Mouse (Mus musculus) megakaryocyte, embryonic 14.5 days (primary cell): ENCODE measurements around the gene Drc7. TPM values are rescaled to one million over a fixed set of nuclear protein-coding genes. Genes with fewer than 3 reads are reported as not detected.

ENCODE experiments used
- H3K27me3 ChIP-seq: replicated peaks from 2 replicates; pipeline ENCODE3; 2012; ENCODE audit warnings: inconsistent platforms
- H3K36me3 ChIP-seq: replicated peaks from 2 replicates; pipeline ENCODE3; 2012; ENCODE audit warnings: low read length, inconsistent platforms, mixed read lengths
- H3K4me1 ChIP-seq: 2 replicates; pipeline ENCODE4 v1.6.1; 2012; ENCODE audit warnings: inconsistent platforms
- H3K4me3 ChIP-seq: replicated peaks from 2 replicates; pipeline ENCODE3; 2012; ENCODE audit warnings: moderate library complexity, mild to moderate bottlenecking, inconsistent platforms
- H3K9me3 ChIP-seq: 2 replicates; pipeline ENCODE4 v1.6.1; 2012; ENCODE audit warnings: inconsistent platforms
- FLI1 ChIP-seq: IDR thresholded peaks from 2 replicates; pipeline ENCODE4 v1.6.1; 2012; ENCODE audit warnings: low read length, inconsistent platforms, mixed read lengths
- GATA1 ChIP-seq: IDR thresholded peaks from 3 replicates; pipeline ENCODE4 v1.6.1; 2012; ENCODE audit warnings: mixed read lengths, low read length, inconsistent platforms, borderline replicate concordance
- polyA plus RNA-seq: library from polyadenylated mRNA; stranded (reverse); fragments of >175 nt; gene quantifications from 2 replicates; pipeline ENCODE4 v1.2.3, GENCODE M21; 2012; ENCODE audit warnings: low replicate concordance; ENCODE audit not compliant: insufficient read depth

Drc7 gene
- polyA plus RNA-seq: 0.51 TPM in 1 of 2 replicates, not detected in the other

DNA sequence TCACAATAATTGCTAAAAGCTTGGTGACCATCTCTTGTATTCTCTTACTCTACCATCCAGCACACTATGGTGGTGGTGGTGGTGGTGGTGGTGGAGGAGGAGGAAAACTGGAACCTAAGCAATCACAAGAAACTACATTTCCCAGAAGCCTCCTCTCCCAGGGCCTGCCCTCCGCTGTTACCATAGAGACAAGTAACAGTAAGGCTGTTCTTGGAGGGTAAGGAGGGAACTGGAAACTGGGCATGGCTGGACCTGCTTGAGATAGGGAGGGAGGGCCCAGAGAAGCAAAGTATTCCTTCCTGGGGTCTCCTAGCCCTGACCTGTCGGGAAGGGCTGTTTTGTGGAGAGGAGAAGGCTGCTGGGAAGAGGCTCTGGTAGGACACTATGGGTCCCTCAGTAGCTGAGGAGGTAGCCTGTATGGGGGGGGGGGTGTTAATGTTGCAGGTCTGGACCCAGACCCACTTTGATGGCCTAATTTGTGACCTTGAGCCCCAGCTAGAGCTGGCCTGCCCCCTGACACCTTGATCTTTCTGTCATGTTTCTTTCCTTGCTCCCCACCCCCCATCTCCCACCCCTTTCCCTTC lies at the start of gene Drc7:
Gene Drc7, plus strand, starts transcription at position 177 of the 584 bp plus-strand sequence.
- no peak within 1 kb of the TSS for H3K4me3 ChIP-seq
- peaks cover 39% of the 10 kb centered on the region for H3K36me3 ChIP-seq
- H3K9me3 ChIP-seq: no peaks in the 10 kb centered on the region
- peaks cover 94% of the 10 kb centered on the region for H3K4me1 ChIP-seq
- TF ChIP-seq FLI1 (no peak), GATA1 (no peak)
- no peaks in the 10 kb centered on the region for H3K27me3 ChIP-seq

DNA sequence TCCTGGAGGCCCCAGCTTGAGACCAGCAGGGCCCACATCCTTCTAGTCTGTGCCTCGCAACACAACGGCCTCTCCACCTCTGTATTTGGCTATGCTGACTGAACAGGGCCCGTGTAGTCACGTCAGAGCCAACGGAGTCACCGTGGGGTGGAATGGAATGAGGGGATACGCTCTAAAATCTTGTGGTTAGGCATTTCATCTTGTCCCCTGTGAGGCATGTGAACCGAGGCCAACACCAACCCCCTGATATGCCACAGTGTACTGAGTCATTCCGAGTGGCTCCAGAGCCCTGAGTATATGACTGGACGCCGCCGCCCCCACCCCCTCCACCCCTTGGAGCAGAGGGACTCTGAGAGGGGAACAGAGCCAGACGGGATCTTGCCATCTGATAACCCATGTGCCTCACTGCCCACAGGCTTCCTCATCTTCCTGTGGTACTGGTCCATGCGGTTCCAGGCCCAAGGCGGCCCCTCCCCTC lies 42.4 kb upstream of the Drc7 start:
- no peak for TF ChIP-seq FLI1
- peak; percentile 90; the same call in 2 of the 3 replicates for TF ChIP-seq GATA1
- H3K36me3 ChIP-seq: peaks cover 99% of the 10 kb centered on the region
- H3K4me1 ChIP-seq: peaks cover 100% of the 10 kb centered on the region
- no peaks in the 10 kb centered on the region for H3K9me3 ChIP-seq
- peak overlapping the region; percentile 75 for H3K4me3 ChIP-seq
- no peaks in the 10 kb centered on the region for H3K27me3 ChIP-seq

DNA sequence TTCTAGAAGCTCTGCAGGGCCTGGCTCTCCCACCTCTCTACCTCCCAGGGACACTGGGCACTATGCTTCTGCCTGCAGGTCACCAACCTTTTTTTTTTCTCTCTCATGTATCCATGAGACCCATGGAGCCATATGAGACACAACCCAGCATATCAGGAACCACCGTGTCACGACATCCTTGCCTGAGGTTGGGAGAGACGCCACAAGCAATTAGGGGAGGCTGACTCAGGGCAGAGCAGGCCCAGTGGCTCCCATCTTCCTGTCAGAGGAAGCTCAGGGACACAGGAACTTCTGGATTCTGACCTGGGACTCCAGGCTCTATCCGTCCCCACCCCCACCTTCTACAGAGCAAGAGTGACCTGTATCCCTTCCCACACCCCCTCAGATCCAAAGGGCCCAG lies 39.0 kb upstream of the Drc7 start:
- no peak for TF ChIP-seq FLI1
- no peak for TF ChIP-seq GATA1
- H3K36me3 ChIP-seq: peaks cover 86% of the 10 kb centered on the region

DNA sequence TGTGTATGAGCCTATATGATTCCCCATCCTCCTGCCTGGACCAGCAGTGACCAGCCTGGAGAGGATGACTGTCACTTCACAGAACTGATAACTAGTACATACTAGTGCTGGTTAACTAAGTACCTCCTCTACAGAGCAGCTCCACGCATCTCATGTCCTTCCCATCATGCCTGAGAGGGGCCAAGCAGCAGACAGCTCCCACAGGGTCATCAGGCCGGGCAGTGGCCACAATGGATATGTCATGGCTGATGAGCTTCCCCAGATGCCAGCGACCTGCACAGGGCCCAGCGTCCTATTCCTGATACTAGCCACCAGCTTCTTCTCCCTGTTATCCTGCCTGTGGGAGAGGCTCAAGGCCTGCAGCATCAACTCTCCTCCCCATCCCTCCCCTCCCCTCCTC lies 38.2 kb upstream of the Drc7 start:
- peak overlapping the region; percentile 66 for H3K4me3 ChIP-seq
- H3K4me1 ChIP-seq: peaks cover 99% of the 10 kb centered on the region
- no peak for TF ChIP-seq GATA1
- TF ChIP-seq FLI1: no peak
- H3K9me3 ChIP-seq: no peaks in the 10 kb centered on the region
- H3K36me3 ChIP-seq: peaks cover 86% of the 10 kb centered on the region
- H3K27me3 ChIP-seq: no peaks in the 10 kb centered on the region

More for the DNA sequence above, 39.0 kb upstream of the Drc7 start:
- peaks cover 99% of the 10 kb centered on the region for H3K4me1 ChIP-seq
- no peaks in the 10 kb centered on the region for H3K27me3 ChIP-seq
- no peak overlapping the region for H3K4me3 ChIP-seq
- H3K9me3 ChIP-seq: no peaks in the 10 kb centered on the region

DNA sequence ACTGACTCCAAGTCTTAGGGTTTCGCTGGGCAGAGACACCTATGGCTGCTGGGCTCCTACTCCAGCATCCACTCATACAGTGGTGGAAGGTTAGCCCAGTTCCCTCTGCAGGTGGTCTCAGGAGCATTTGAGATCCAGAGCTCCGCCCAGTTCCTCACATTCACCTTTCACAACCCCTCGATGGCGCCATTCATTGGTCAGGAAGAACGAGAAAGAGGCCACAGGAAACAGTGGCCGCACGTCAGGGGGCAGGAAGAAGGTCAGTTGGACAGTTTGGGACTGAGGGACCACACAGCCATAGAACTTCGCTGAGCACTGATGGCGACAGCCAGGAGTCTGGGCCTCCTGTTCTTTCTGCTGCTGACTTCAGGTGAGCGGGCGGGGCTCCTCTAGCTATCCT lies 37.5 kb upstream of the Drc7 start, which contains the start of gene Adgrg3:
Gene Adgrg3, plus strand, starts transcription at position 242 of the 400 bp plus-strand sequence.
- H3K36me3 ChIP-seq: peaks cover 86% of the 10 kb centered on the region
- H3K9me3 ChIP-seq: no peaks in the 10 kb centered on the region
- H3K4me3 ChIP-seq: peak within 1 kb of the TSS; percentile 82
- peaks cover 99% of the 10 kb centered on the region for H3K4me1 ChIP-seq
- no peaks in the 10 kb centered on the region for H3K27me3 ChIP-seq
- TF ChIP-seq FLI1 (no peak), GATA1 (no peak)

DNA sequence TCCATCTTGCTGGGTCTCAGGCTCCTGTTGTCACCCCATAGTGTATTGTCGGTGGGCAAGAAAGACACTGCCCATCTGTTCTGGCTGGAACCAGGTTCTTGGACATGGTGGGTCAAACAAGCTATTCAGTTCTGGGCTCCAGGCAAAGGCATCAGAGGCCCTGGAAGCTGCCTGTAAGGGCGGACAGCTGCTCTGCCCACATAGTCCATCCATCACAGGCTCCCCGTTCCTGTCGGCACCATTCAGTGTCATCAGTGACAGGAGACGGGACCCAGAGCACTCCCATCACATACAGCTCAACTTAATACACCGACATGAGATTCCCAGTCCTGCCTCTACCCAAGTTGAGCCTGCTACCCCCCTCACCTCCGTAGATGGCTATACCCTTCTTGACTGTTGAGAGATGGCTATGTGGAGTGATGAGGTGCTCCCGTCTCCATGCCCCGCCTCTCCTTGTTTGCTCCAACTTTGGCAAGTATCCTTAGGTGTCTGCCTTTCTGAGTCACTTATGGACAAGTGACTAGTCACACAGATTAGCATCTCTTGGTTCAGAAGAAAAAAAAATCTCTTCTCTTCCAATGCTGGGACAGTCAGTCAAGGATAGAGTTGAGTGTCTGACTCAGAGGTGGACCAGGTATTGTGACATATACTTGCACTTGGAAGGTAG lies 36.8 kb upstream of the Drc7 start:
- Histone ChIP-seq H3K36me3 (peaks cover 86% of the 10 kb centered on the region), H3K9me3 (no peaks in the 10 kb centered on the region), H3K27me3 (no peaks in the 10 kb centered on the region), H3K4me3 (peak overlapping the region; percentile 82), H3K4me1 (peaks cover 99% of the 10 kb centered on the region)
- TF ChIP-seq GATA1: no peak
- no peak for TF ChIP-seq FLI1

DNA sequence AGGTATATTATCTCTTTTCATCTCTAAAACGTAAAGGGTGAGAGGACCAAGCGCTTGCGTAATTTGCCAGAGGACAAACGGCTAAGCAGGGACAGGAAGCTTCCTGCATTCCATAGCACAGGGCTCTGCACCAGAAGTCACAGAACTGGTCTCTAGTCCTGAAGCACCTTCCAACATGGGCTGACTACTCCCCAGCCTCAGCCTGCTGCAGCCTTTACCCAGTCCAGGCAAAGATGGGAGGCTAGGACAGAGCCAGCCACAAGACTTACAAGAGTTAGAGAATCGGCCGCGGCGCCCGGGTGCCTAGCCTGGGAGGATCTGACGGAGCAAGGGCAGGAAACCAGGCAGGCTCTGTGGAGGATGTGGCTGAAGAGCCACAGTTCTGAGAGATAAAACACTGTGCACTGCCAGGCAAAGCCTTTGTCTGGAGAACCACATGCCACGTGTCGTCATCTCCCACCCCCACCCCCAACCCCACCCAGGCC lies 34.6 kb upstream of the Drc7 start:
- peaks cover 93% of the 10 kb centered on the region for H3K4me1 ChIP-seq
- H3K36me3 ChIP-seq: peaks cover 84% of the 10 kb centered on the region
- peak; percentile 42; the same call in 1 of the 3 replicates for TF ChIP-seq GATA1
- TF ChIP-seq FLI1: no peak
- peak overlapping the region; percentile 91 for H3K4me3 ChIP-seq
- H3K27me3 ChIP-seq: no peaks in the 10 kb centered on the region
- no peaks in the 10 kb centered on the region for H3K9me3 ChIP-seq

DNA sequence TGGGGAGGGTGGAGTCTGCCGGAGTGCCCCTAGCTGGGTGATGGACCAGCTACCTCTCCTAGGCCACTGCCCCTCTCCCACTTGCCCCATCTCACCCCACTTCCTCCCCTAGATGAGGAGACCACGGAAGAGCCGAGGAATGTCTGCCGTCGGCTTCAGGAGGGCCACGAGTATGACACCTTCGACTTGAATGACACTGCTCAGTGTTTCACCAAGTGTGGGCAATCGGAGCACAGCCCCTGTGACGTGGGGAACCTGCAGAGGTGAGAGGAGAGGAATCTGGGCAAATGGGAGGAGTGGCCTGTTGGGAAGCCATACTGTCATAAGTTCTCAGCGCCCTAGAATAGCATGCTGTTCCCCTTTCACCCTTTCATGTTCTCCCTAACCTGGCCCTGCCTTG lies 34.1 kb upstream of the Drc7 start:
- H3K36me3 ChIP-seq: peaks cover 84% of the 10 kb centered on the region
- peaks cover 4% of the 10 kb centered on the region; the same call in 1 of the 2 replicates for H3K9me3 ChIP-seq
- peaks cover 92% of the 10 kb centered on the region for H3K4me1 ChIP-seq
- no peaks in the 10 kb centered on the region for H3K27me3 ChIP-seq
- TF ChIP-seq GATA1 (no peak), FLI1 (no peak)
- H3K4me3 ChIP-seq: peak overlapping the region; percentile 91

DNA sequence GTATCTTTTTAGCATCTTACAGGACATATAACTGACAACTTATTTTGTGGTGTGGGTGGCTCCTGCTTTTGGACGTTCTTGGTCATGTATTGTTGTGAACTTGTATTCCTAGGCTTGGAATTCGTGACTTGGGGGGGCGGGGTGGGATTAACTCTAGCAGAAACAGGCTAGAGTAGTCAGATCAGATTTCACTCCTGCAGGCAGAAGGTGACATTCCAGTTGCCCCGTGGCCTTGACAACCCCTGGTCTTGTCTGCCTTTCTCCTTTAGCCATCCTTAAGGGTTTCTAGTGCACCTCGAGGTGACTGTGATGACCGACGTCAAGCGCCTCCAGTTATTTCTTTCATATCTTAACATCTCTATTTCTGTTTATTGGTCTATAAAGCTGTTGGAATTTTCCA lies 31.7 kb upstream of the Drc7 start:
- H3K9me3 ChIP-seq: peaks cover 4% of the 10 kb centered on the region; the same call in 1 of the 2 replicates
- H3K4me3 ChIP-seq: peak overlapping the region; percentile 91
- no peak for TF ChIP-seq GATA1
- TF ChIP-seq FLI1: no peak
- H3K4me1 ChIP-seq: peaks cover 72% of the 10 kb centered on the region
- H3K36me3 ChIP-seq: peaks cover 84% of the 10 kb centered on the region
- no peaks in the 10 kb centered on the region for H3K27me3 ChIP-seq

DNA sequence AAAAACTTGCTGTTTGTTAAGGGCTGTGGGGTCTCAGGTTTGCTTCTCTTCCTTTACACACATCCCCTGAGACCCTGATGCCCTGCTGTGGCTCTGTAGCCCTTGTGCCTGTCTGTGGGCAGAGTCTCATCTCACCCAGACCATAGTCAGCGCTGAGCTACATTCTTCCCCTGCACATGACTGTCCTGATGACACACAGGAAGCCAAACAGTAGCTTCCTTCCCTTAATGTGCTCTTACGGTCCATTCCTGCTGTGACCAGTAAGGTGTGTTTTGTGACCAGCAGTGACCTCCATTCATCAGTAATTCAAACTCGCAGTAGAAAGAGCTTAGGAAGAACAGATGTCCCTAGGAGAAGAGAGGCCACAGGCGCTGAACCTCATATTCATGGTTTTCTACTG lies 30.5 kb upstream of the Drc7 start:
- TF ChIP-seq GATA1: no peak
- TF ChIP-seq FLI1: no peak
- H3K4me3 ChIP-seq: peak overlapping the region; percentile 29

More for the DNA sequence above, 30.5 kb upstream of the Drc7 start:
- H3K9me3 ChIP-seq: peaks cover 4% of the 10 kb centered on the region; the same call in 1 of the 2 replicates
- H3K36me3 ChIP-seq: peaks cover 84% of the 10 kb centered on the region
- H3K27me3 ChIP-seq: no peaks in the 10 kb centered on the region
- H3K4me1 ChIP-seq: peaks cover 60% of the 10 kb centered on the region
